Mouse (Mus musculus): ENCODE results near the gene Nxt2. TPM values are rescaled to one million over a fixed set of nuclear protein-coding genes. Genes with fewer than 3 reads are reported as not detected.

The Nxt2 gene
- polyA plus RNA-seq, 1 experiment: 0.84 TPM

DNA sequence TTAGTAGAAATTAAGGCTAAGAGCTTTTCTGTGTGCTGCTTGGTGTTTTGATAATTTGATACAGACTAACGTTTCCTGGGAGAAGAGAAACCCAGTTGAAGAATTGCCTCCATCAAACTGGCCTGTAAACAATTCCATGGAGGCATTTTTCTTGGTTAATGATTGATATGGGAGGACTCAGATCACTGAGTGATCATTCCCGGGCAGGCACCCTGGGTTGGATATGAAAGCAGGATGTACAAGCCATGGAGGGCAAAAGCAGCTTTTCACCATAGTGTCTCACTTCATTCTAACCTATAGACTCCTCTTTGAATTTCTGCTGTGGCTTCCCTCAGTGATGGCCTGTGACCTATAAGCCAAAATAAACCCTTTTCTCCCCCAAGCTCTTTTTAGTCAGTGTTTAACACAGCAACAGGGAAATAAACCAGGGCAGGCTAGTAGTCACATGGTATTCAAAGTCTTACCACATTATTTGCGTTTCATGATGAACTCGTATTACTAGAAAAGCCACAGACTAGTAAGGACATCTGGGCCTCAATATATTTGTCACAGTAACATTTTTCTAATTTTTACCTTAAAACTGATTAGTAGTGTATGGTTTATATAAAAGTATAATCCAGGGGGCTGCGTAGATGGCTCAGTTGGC lies 19.2 kb downstream of the Nxt2 start:
- Histone ChIP-seq H3K4me3 (ENCODE audit: extremely low read depth, insufficient read depth, insufficient read length) (no peak overlapping the region), H3K27me3 (ENCODE audit: control insufficient read depth, insufficient read depth, low read length) (no peaks in the 10 kb centered on the region), H3K27ac (ENCODE audit: insufficient read depth, low read length) (no peak overlapping the region), H3K36me3 (ENCODE audit: control insufficient read depth, insufficient read depth, low read length) (no peaks in the 10 kb centered on the region), H3K4me1 (ENCODE audit: control insufficient read depth, insufficient read depth, insufficient read length) (no peaks in the 10 kb centered on the region)
- 81% methylated on average over 5 of the region's 5 CpGs for WGBS
- TF ChIP-seq POLR2A (IDR thresholded peaks at IDR 0.05; ENCODE audit: low read depth, low read length) (no peak), CTCF (IDR thresholded peaks at IDR 0.05; ENCODE audit: extremely low read depth, insufficient read depth, insufficient read length, insufficient replicate concordance) (no peak)
- no peak for DNase-seq (ENCODE audit: low read depth in 1 of 2, low spot score in 2 of 2)

DNA sequence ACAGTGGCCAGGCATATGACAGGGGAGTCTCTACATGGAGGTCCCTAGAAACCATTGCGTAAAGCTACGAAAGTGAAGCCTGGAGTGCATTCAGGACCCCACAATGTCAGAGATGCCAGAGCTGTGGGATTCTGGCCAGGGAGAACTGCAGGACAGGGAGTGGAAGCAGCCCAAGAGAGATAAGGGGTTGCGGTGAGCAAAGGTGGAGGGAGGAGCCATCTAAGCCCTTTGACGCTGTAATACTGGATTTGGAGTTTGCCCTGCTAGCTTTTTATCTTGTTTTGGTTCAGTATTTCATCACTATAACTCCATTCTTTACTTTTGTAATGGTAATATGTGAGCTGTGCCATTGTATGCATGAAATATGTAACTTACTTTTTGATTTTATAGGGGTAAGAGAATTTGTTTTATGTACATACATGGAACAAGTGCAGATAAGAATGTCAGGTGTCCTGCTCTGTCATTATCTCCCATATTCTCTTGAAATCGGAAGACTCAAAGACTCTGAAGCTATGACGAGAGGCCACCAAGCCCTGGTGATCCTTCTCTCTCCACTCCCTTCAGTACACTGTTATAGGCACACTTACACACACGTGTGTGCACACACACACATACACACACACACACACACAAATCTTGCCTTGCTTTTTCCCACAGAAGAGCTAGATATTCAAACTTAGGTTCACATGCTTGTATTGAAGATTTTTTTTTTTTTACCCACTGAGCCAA lies 23.6 kb downstream of the Nxt2 start:
- Histone ChIP-seq H3K4me3 (ENCODE audit: extremely low read depth, insufficient read depth, insufficient read length) (no peak overlapping the region), H3K36me3 (ENCODE audit: control insufficient read depth, insufficient read depth, low read length) (no peaks in the 10 kb centered on the region), H3K4me1 (ENCODE audit: control insufficient read depth, insufficient read depth, insufficient read length) (no peaks in the 10 kb centered on the region), H3K27me3 (ENCODE audit: control insufficient read depth, insufficient read depth, low read length) (no peaks in the 10 kb centered on the region), H3K27ac (ENCODE audit: insufficient read depth, low read length) (no peak overlapping the region)
- DNase-seq (ENCODE audit: low read depth in 1 of 2, low spot score in 2 of 2): no peak
- TF ChIP-seq POLR2A (IDR thresholded peaks at IDR 0.05; ENCODE audit: low read depth, low read length) (no peak), CTCF (IDR thresholded peaks at IDR 0.05; ENCODE audit: extremely low read depth, insufficient read depth, insufficient read length, insufficient replicate concordance) (no peak)
- WGBS: 79% methylated on average over 7 of the region's 7 CpGs

DNA sequence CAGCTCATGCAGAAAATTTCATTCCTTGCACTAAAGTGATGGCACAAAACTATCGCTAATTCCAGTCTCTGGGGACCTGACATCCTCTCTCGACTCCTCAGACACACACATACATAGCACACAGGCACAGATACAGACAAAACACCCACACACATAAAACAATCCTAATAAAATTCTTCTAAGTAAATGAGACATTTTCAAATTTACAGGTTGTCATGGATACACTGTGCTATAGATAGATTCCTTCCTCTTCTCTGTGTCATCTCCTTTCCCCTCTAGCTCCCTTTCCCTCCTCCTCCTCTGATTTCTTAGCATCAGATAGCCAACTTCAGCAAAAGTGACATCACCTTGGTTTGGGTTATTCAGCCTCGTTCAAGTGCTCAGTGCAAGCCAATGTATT lies 49.5 kb downstream of the Nxt2 start:
- Histone ChIP-seq H3K27ac (ENCODE audit: insufficient read depth, low read length) (no peak overlapping the region), H3K36me3 (ENCODE audit: control insufficient read depth, insufficient read depth, low read length) (no peaks in the 10 kb centered on the region), H3K27me3 (ENCODE audit: control insufficient read depth, insufficient read depth, low read length) (no peaks in the 10 kb centered on the region), H3K4me3 (ENCODE audit: extremely low read depth, insufficient read depth, insufficient read length) (no peak overlapping the region), H3K4me1 (ENCODE audit: control insufficient read depth, insufficient read depth, insufficient read length) (no peaks in the 10 kb centered on the region)
- DNase-seq (ENCODE audit: low read depth in 1 of 2, low spot score in 2 of 2): no peak
- TF ChIP-seq CTCF (IDR thresholded peaks at IDR 0.05; ENCODE audit: extremely low read depth, insufficient read depth, insufficient read length, insufficient replicate concordance) (no peak), POLR2A (IDR thresholded peaks at IDR 0.05; ENCODE audit: low read depth, low read length) (no peak)
- 62% methylated on average over 3 of the region's 3 CpGs for WGBS

DNA sequence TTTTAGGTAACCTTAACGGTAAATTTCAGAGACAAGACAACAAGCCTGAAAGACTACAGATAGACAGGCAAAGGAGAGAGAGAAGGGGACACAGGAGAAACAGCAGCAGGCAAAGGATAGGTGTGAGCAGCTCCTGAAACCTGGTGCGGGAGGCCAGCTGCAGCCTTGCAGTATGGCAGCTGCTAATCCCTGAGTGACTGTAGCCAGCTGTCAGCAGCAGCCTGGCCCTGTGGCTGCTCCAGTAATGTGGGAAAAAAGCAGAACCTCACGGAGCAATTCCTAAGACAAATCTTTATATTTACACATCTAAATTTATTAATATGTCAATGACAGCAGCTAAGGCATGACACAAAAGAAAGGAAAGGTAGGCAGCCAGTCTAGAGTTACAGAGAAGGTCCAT lies 50.0 kb downstream of the Nxt2 start:
- TF ChIP-seq POLR2A (IDR thresholded peaks at IDR 0.05; ENCODE audit: low read depth, low read length): no peak
- TF ChIP-seq CTCF (IDR thresholded peaks at IDR 0.05; ENCODE audit: extremely low read depth, insufficient read depth, insufficient read length, insufficient replicate concordance): no peak
- no peaks in the 10 kb centered on the region for H3K27me3 ChIP-seq (ENCODE audit: control insufficient read depth, insufficient read depth, low read length)
- H3K4me3 ChIP-seq (ENCODE audit: extremely low read depth, insufficient read depth, insufficient read length): no peak overlapping the region
- no peak overlapping the region for H3K27ac ChIP-seq (ENCODE audit: insufficient read depth, low read length)
- no peaks in the 10 kb centered on the region for H3K4me1 ChIP-seq (ENCODE audit: control insufficient read depth, insufficient read depth, insufficient read length)
- WGBS: 67% methylated on average over 3 of the region's 3 CpGs
- H3K36me3 ChIP-seq (ENCODE audit: control insufficient read depth, insufficient read depth, low read length): no peaks in the 10 kb centered on the region
- DNase-seq (ENCODE audit: low read depth in 1 of 2, low spot score in 2 of 2): no peak

DNA sequence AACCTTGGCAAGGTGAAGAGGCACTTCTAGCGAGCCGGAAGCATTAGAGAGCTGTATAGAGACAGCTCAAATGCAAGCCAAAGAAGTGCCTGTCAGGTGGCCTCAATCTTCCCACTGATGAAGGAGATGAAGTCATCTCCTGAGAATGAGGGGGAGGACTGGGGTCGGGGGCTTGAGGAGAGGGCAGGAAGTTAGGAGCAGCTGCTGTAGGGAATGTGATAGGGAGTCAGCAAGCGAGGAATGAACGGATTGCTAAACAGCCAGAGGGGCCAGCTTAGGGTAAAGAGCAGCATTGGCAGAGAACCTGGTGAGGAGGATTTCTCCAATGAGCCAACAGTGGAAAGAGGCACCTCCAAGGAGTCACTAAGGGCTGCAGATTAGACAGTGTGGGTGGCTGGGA lies 59.3 kb downstream of the Nxt2 start:
- H3K36me3 ChIP-seq (ENCODE audit: control insufficient read depth, insufficient read depth, low read length): no peaks in the 10 kb centered on the region
- H3K4me3 ChIP-seq (ENCODE audit: extremely low read depth, insufficient read depth, insufficient read length): no peak overlapping the region
- no peaks in the 10 kb centered on the region for H3K27me3 ChIP-seq (ENCODE audit: control insufficient read depth, insufficient read depth, low read length)
- WGBS: 57% methylated on average over 5 of the region's 5 CpGs
- no peak overlapping the region for H3K27ac ChIP-seq (ENCODE audit: insufficient read depth, low read length)
- DNase-seq (ENCODE audit: low read depth in 1 of 2, low spot score in 2 of 2): no peak
- no peak for TF ChIP-seq CTCF (IDR thresholded peaks at IDR 0.05; ENCODE audit: extremely low read depth, insufficient read depth, insufficient read length, insufficient replicate concordance)
- no peak for TF ChIP-seq POLR2A (IDR thresholded peaks at IDR 0.05; ENCODE audit: low read depth, low read length)
- no peaks in the 10 kb centered on the region for H3K4me1 ChIP-seq (ENCODE audit: control insufficient read depth, insufficient read depth, insufficient read length)

Other genes with a start within 250 kb of the Nxt2 start
- gene Gucy2f, start 29.8 kb upstream of the Nxt2 start, polyA plus RNA-seq (2012; rRNA removed): not detected in 2 replicates
- 0.41 and 0.43 TPM in 2 replicates for gene Kcne1l, start 79.5 kb downstream of the Nxt2 start, polyA plus RNA-seq (2012; rRNA removed)
- 2.1 and 2.2 TPM in 2 replicates for gene Acsl4, start 163.8 kb downstream of the Nxt2 start, polyA plus RNA-seq (2012; rRNA removed)